ENCODE assay signal across 14 mouse cellular contexts in genomic region chr7:76546456-76546855, GRCm38 (mm10).
A peak's percentile ranks its signal among the peaks of the same experiment; 100 is the strongest.
DNase-seq lines count a peak whose midpoint lies in the region; ATAC-seq and TF ChIP-seq lines count a peak whose summit lies in the region.
"Had no signal": no experiment of that assay in that cellular context is flagged by ENCODE, and none has a peak within 500 bp of the region (broad histone marks: within the 10 kb centered on the region; RNA-seq: fewer than 3 reads in every experiment).

No protein-coding gene starts in this region.

- no peaks in the 10 kb centered on the region for H3K9me3 ChIP-seq in embryonic facial prominence, embryonic 14.5 days (ENCODE audit: control insufficient read depth, low read length)
- no peaks in the 10 kb centered on the region for H3K9me3 ChIP-seq in embryonic facial prominence, embryonic 10.5 days
- H3K9me3 ChIP-seq in neural tube, embryonic 14.5 days (ENCODE audit: control insufficient read depth, low read length): no peaks in the 10 kb centered on the region
- no peaks in the 10 kb centered on the region for H3K9me3 ChIP-seq in limb, embryonic 14.5 days (ENCODE audit: control insufficient read depth, low read length)
- H3K9me3 ChIP-seq: hindbrain, embryonic 15.5 days; liver, embryonic 15.5 days had no signal

- no peaks in the 10 kb centered on the region for H3K4me1 ChIP-seq in embryonic facial prominence, embryonic 14.5 days (ENCODE audit: control insufficient read depth, insufficient read depth, low read length)
- H3K4me1 ChIP-seq in embryonic facial prominence, embryonic 10.5 days: peaks cover 6% of the 10 kb centered on the region
- no peaks in the 10 kb centered on the region for H3K4me1 ChIP-seq in neural tube, embryonic 14.5 days (ENCODE audit: control insufficient read depth, insufficient read depth, low read length)
- H3K4me1 ChIP-seq in limb, embryonic 14.5 days (ENCODE audit: control insufficient read depth, insufficient read depth, low read length): 0 out of 2 replicates have a peak, but pooled peaks cover 6% of the 10 kb centered on the region
- H3K4me1 ChIP-seq: liver, embryonic 15.5 days had no signal

- WGBS in embryonic facial prominence, embryonic 14.5 days: 48% methylated on average over 2 of the region's 2 CpGs
- 73% methylated on average over 2 of the region's 2 CpGs for WGBS in embryonic facial prominence, embryonic 10.5 days
- 51% methylated on average over 2 of the region's 2 CpGs for WGBS in neural tube, embryonic 14.5 days
- 11% methylated on average over 2 of the region's 2 CpGs for WGBS in limb, embryonic 14.5 days

- no peak overlapping the region for H3K4me3 ChIP-seq in embryonic facial prominence, embryonic 14.5 days (ENCODE audit: low read depth, low read length)
- H3K4me3 ChIP-seq in embryonic facial prominence, embryonic 10.5 days: no peak overlapping the region
- H3K4me3 ChIP-seq in neural tube, embryonic 14.5 days (ENCODE audit: low read depth, low read length): no peak overlapping the region
- no peak overlapping the region for H3K4me3 ChIP-seq in limb, embryonic 14.5 days (replicated peaks; ENCODE audit: low read length)
- H3K4me3 ChIP-seq: hindbrain, embryonic 15.5 days; layer of hippocampus, adult 2 months; liver, embryonic 15.5 days had no signal

- no peak overlapping the region for H3K4me2 ChIP-seq in embryonic facial prominence, embryonic 14.5 days (ENCODE audit: low read depth, low read length)
- H3K4me2 ChIP-seq in neural tube, embryonic 14.5 days (ENCODE audit: low read depth, low read length): no peak overlapping the region
- no peak overlapping the region for H3K4me2 ChIP-seq in limb, embryonic 14.5 days (replicated peaks; ENCODE audit: low read depth, low read length, severe bottlenecking)
- H3K4me2 ChIP-seq: hindbrain, embryonic 15.5 days; liver, embryonic 15.5 days had no signal

- H3K27ac ChIP-seq in embryonic facial prominence, embryonic 14.5 days (replicated peaks; ENCODE audit: low read depth, low read length): no peak overlapping the region
- H3K27ac ChIP-seq in embryonic facial prominence, embryonic 10.5 days (replicated peaks): no peak overlapping the region
- no peak overlapping the region for H3K27ac ChIP-seq in neural tube, embryonic 14.5 days (ENCODE audit: low read depth, low read length)
- H3K27ac ChIP-seq in limb, embryonic 14.5 days (replicated peaks; ENCODE audit: low read depth, low read length): no peak overlapping the region
- H3K27ac ChIP-seq: hindbrain, embryonic 15.5 days; layer of hippocampus, adult 2 months; liver, embryonic 15.5 days; macrophage had no signal

- H3K36me3 ChIP-seq in embryonic facial prominence, embryonic 14.5 days (ENCODE audit: control insufficient read depth, insufficient read depth, low read length): no peaks in the 10 kb centered on the region
- no peaks in the 10 kb centered on the region for H3K36me3 ChIP-seq in embryonic facial prominence, embryonic 10.5 days (replicated peaks)
- H3K36me3 ChIP-seq in neural tube, embryonic 14.5 days (ENCODE audit: control insufficient read depth, insufficient read depth, low read length): no peaks in the 10 kb centered on the region
- no peaks in the 10 kb centered on the region for H3K36me3 ChIP-seq in limb, embryonic 14.5 days (ENCODE audit: control insufficient read depth, insufficient read depth, low read length)
- H3K36me3 ChIP-seq: hindbrain, embryonic 15.5 days; liver, embryonic 15.5 days had no signal

- ATAC-seq in embryonic facial prominence, embryonic 14.5 days (ENCODE audit: low read depth): peak; percentile 26; the same call in 1 of the 2 replicates
- peak; percentile 31; the same call in 1 of the 2 replicates for ATAC-seq in neural tube, embryonic 14.5 days (ENCODE audit: low read depth)
- ATAC-seq in limb, embryonic 14.5 days (ENCODE audit: low FRiP score, low read depth): no peak
- no peak for ATAC-seq in CD4-positive, CD25-positive, alpha-beta regulatory T cell, adult 4 months

- no peaks in the 10 kb centered on the region for H3K27me3 ChIP-seq in embryonic facial prominence, embryonic 14.5 days (replicated peaks; ENCODE audit: control insufficient read depth, insufficient read depth, low read length)
- H3K27me3 ChIP-seq in embryonic facial prominence, embryonic 10.5 days (replicated peaks; ENCODE audit: low read depth, poor library complexity, severe bottlenecking): no peaks in the 10 kb centered on the region
- no peaks in the 10 kb centered on the region for H3K27me3 ChIP-seq in neural tube, embryonic 14.5 days (ENCODE audit: control insufficient read depth, insufficient read depth, low read length)
- H3K27me3 ChIP-seq in limb, embryonic 14.5 days (ENCODE audit: control insufficient read depth, insufficient read depth, low read length): no peaks in the 10 kb centered on the region
- H3K27me3 ChIP-seq: hindbrain, embryonic 15.5 days; liver, embryonic 15.5 days had no signal

- TF ChIP-seq POLR2A in limb, embryonic 14.5 days (IDR thresholded peaks at IDR 0.05; ENCODE audit: borderline replicate concordance, extremely low read depth, insufficient read depth, insufficient read length): no peak

- H3K9ac ChIP-seq in embryonic facial prominence, embryonic 14.5 days (ENCODE audit: low read depth, low read length): no peak overlapping the region
- H3K9ac ChIP-seq in neural tube, embryonic 14.5 days (replicated peaks; ENCODE audit: low read depth, low read length): no peak overlapping the region
- H3K9ac ChIP-seq in limb, embryonic 14.5 days (ENCODE audit: low read depth, low read length, severe bottlenecking): no peak overlapping the region
- H3K9ac ChIP-seq: hindbrain, embryonic 15.5 days; liver, embryonic 15.5 days had no signal

- DNase-seq in embryonic facial prominence, embryonic 14.5 days (ENCODE audit: low spot score): peak; percentile 35
- no peak for DNase-seq in embryonic facial prominence, embryonic 10.5 days (ENCODE audit: low spot score)
- no peak for DNase-seq in neural tube, embryonic 10.5 days (ENCODE audit: extremely low spot score, low spot score)
- DNase-seq in kidney, adult 8-10 months: peak; percentile 14 to 60
- DNase-seq in limb, embryonic 14.5 days (ENCODE audit: low spot score): peak; percentile 39
- DNase-seq in frontal cortex, adult 2 months (ENCODE audit: extremely low spot score in 1 of 2, low spot score in 1 of 2): no peak
- DNase-seq: cerebellum, adult 2 months; gastrocnemius, postnatal 25 days had no signal

Comparison
In these comparisons a context has a peak if more than half of its experiments do, and no peak if none do; other contexts are left out.
1. DNase-seq: peak in embryonic facial prominence, embryonic 14.5 days (single experiment), kidney, adult 8-10 months (2 of 2) and limb, embryonic 14.5 days (single experiment); none in embryonic facial prominence, embryonic 10.5 days (single experiment), neural tube, embryonic 10.5 days (single experiment) and frontal cortex, adult 2 months (0 of 2).
2. ATAC-seq: peak in embryonic facial prominence, embryonic 14.5 days (single experiment) and neural tube, embryonic 14.5 days (single experiment); none in limb, embryonic 14.5 days (single experiment) and CD4-positive, CD25-positive, alpha-beta regulatory T cell, adult 4 months (single experiment).